Mouse (Mus musculus) spleen, postnatal 36 days (tissue): Measurements from ENCODE around the gene Cyp27b1.

ENCODE experiments used
- DNase-seq, 2 experiments: peaks; one replicate each; pipeline ENCODE4 v3.0.0; 2022; ENCODE audit warnings: low spot score in 2 of 2, mixed read lengths in 1 of 2

The Cyp27b1 gene

DNA sequence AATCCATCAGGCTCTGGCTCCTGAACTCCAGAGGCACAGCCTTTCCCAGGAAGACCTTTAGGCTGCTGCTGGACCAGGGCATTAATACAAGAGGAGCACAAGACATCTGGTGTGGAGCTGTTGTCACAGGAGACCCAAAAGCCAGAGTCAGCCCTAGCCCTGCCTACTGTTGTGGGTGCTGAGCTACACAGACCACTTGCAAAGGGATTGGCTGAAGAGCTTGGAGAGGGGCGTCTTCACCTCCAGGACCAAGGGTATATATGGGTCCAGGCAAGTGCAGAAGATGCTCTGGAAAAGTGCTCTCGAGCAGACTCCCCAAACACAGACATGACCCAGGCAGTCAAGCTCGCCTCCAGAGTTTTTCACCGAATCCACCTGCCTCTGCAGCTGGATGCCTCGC lies at the start of gene Cyp27b1:
Gene Cyp27b1, plus strand, starts transcription at position 297 of the 400 bp plus-strand sequence.
- DNase-seq, result no peak

DNA sequence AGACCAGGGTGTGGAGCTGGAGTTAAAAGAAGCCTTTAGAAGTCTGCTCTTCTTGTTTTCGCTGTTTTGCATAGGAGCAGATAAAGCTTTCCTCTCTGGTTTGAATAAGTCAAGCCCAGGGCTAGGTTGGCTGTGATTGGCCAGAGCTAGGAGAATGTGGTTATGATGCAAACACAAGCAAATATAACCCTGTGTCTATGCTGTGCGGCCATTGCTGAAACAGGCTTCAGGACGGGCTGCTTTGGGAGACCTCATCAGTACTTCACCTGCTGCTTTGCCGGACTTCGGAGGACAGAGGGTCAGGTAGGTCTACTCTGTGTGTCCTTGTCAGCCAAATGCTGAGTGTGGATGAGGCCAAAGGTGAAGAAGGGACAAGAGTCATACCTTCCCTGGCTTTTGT lies 47.5 kb upstream of the Cyp27b1 start, which contains the start of gene Avil:
Gene Avil, plus strand, starts transcription at position 181 of the 400 bp plus-strand sequence.
- DNase-seq, result no peak

DNA sequence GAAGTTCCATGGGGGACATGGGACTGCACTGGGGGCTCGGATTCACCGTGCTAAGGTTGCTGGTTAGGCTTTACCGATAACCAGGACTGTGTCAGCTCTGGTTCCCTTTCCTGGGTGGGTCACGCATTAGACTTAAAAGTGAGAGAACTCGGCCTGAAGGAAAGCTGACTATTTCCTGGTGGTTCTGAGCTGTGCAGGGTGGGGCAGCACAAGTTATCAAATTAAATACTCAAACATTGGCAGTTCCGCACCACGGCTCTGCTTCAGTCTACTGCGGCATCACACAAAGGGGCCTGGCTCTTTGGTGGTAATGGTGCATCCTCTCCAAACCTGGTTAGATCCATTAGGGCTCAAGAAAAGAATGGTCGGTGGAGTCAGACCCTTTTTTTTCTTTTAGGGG lies 46.8 kb upstream of the Cyp27b1 start:
- no peak for DNase-seq

DNA sequence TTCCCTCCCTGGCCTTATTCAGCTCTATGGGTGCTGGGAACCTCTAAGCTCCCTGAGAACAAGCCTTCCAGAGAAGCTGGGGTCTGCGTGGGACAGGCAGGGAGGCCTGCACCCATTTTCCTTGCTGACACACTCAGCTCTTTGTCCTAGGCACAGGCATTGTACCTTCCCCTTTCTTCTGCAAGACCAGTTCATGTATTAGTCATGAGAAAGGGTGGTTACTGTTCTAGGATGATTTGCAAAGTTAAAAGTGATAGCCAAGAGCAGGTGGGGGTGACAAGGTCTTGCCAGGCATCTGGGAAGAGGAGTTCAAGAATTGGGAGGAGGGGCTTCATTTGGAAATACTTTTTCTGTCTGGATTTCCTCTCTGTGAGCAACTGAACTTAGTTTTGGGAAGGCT lies 46.0 kb upstream of the Cyp27b1 start:
- DNase-seq, result no peak

DNA sequence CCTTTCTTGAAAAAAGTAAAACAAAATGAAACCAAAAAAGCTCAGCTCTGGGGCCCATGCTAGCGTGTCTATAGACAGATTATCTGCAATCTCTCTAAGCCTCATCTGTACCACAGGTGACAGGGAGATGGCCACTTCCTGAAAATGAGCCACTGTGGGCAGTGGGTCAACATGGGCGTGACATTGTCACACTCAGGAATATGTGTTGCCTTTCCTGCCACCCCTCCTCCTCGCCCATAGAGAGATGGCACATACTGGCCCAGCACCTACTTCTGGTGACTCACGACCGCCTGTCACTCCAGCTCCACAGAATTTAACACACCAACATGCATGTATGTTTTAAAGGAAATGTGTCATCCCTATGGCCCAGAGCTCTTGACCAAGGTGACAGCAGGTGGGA lies 45.3 kb upstream of the Cyp27b1 start:
- no peak for DNase-seq

- DNase-seq, result no peak
Measured at GRCm38 (mm10) chr10:127003334-127003733, 44.7 kb upstream of the Cyp27b1 start.

DNA sequence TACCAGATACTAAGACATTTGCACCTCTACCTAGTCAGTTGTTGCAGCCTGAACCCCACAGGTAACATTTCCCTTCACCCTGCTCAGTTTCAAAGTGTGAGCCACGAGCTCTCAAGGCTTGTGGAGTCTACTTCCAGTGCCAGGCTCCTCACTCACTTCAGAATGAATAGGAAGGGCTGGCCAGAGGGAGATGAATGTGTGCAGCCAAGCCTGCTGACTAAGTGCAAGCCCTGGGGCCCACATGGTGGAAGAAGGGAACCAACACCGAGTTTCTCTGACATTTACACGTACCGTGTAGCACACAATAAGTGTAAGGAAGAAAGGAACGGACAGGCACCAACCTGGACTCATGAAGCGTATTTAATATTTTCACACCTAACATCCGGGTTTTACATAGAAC lies 44.2 kb upstream of the Cyp27b1 start:
- no peak for DNase-seq

DNA sequence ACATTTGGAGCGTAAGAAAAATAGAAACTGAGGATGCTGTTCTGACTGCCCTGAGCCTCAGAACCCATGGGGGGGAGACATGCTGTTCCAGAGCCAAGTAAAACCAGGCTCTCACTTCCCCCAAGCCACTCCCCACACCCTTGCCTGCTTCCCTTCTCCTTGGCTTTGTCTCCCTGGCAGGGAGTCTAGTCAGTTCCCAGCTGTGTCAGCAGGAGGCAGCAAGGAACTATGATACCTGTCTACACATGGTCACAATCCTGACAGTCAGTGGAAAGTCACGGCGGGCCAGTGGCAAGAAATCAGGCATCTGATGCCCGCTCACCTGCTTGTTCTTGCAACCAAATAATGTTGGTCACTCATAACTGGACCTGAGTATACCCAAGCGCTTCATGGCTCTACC lies 31.6 kb upstream of the Cyp27b1 start:
- DNase-seq, result no peak

DNA sequence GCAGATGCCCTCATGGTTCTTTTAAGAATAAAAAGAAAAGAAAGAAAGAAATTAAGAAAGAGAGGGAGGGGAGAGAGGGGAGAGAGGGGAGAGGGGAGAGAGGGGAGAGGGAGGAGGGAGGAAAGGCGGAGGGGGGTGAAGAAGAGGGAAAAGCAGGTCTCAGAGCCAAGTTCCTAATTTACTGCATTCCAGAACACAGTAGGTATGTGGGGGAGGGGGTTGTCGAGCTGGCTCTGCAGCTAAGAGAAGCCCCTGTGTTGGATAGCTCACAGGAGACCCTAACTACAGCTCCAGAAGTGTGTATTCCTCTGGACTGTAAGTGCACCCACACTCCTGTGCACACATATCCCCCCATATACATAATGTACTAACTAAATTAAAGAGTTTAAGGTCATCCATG lies 31.0 kb upstream of the Cyp27b1 start:
- DNase-seq, result no peak

DNA sequence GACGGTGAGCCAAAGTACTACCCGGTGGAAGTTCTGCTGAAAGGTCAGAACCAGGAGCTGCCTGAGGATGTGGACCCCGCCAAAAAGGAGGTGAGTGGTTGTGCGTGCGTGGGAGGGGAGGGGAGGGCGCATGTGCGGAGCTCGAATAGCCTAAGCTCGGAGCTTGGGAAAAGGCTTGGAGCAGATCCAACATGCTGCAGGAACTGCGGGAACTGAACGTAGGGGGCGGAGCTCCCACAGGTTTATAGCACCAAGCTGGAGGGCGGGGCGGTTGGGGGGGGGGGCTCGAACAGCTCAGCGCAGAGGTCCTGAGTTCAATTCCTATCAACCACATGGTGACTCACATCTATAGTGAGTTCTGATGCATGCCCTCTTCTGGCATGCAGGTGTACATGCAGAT lies 29.6 kb upstream of the Cyp27b1 start:
- no peak for DNase-seq

DNA sequence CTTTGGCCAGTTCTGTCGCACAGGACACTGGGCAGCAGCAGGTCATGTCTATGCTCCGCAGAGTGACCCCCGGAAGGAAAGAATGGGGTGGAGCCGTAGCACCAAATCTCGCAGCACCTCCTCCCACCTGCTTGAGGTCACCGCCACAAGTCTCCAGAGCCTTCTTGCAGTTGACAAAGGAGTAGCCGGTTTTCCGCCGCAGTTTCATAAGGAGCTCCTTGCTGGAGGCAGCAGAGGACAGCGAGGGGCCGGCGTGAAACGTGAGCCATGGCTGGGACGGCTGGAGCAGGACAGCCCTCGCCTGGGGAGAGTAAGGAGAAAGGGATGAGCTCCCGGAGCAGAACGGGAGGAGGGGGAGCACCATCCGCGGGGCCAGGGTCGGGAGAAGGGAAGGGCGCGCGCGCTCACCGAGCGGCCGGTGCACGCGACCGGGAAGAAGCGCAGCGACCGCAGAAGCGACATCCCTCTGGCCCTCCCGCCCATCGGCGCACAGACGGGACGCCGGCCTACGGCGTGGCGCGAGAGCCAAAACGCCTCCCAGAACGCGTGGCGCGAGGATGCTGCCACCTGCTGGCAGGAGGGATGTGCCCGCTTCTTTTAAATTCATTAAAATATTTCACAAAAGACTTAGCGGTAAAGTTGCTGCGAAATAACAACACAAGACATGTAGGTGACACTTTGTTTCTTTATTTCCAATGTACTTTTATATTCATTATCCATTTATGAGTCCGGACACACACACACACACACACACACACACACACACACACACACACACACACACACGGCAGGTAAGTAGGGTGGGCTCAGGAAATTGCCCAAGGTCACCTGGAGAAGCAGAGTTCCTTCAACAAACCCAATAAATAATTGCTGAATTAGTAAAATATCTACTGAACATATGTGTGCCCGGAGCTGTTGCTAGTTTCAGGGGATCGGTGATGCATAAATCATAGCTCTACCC lies 17.4 kb upstream of the Cyp27b1 start, which contains the start of gene Tsfm:
Gene Tsfm, minus strand, starts transcription at position 505 of the 961 bp plus-strand sequence.
- peak; percentile 86 to 90 for DNase-seq

DNA sequence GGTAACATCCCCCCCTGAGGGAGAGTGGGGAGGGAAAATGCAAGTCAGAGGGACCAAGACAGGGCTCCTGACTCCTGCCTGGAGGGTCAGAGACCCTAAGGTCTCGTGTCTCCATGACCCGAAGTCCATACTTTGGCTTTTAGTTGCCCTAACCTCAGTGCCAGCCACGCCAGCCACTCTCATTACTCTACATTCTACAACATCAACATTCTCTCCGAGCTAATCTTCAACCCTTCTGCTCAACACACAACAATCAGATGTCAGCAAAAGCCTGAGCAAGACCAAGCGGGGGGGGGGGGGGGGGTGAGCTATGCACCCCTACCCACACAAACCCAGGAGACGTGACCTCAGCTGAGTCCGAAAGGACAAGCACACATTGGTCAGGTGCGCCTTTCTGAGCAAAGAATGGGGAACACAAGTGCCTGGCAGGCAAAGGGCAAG lies 14.7 kb upstream of the Cyp27b1 start:
- no peak for DNase-seq

GRCm38 (mm10) chr10:127036273-127036672 lies 11.8 kb upstream of the Cyp27b1 start:
- no peak for DNase-seq

DNA sequence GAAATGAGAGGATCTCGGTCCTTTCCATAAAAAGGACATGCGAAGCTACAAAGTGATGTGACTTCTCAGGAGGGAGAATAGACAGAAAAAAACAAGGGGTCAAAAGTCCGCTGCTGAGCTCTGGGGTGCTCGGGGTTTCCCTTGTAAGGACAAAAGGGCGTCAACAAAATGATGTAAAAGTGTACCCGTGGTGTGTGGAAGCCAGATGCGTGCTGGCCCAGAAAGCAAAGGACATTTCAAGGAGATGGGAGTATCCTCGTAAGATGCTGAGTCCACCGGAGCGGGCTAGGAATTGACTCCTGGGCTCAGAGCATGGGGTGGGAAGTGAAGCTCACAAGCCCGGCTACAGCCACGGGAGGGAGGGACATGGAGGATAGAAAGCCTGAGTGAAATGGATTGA lies 10.4 kb upstream of the Cyp27b1 start:
- no peak for DNase-seq

DNA sequence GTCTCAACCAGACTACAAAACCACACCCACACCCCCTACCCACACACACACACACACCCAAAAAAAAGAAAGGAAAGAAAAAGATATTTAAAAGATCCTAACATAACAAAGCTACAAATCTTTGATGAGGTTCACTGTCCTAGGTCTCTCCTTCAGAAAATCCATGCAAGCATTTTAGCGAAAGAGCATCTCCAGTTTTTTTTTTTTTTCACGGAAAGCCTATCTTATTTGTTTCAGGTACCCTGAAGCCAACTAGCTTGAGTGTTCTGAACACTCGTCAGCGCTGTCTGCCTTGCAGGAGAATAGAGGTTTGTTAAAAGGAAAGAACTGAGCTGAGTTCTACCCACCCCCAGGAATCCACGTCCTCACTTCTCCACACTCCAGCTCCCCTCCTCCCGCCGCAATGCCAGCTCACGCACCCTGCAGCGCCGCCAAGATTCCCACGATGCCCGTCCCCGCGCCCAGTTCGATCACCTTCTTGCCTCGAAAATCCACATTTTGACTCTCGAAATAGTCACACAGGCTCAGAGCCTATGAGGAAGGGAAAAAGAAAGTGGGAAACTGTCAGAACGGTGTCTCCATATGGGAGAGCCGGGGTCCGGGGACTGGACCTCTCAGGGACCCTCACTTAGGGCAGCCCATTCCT lies 7.4 kb upstream of the Cyp27b1 start:
- no peak for DNase-seq

- DNase-seq, result no peak
Measured at GRCm38 (mm10) chr10:127041274-127041766, 6.7 kb upstream of the Cyp27b1 start, which contains the start of the genes Mettl1 and Eef1akmt3. Gene Mettl1 (plus strand): TSS chr10:127041414. Gene Eef1akmt3 (minus strand): TSS chr10:127041513.

DNA sequence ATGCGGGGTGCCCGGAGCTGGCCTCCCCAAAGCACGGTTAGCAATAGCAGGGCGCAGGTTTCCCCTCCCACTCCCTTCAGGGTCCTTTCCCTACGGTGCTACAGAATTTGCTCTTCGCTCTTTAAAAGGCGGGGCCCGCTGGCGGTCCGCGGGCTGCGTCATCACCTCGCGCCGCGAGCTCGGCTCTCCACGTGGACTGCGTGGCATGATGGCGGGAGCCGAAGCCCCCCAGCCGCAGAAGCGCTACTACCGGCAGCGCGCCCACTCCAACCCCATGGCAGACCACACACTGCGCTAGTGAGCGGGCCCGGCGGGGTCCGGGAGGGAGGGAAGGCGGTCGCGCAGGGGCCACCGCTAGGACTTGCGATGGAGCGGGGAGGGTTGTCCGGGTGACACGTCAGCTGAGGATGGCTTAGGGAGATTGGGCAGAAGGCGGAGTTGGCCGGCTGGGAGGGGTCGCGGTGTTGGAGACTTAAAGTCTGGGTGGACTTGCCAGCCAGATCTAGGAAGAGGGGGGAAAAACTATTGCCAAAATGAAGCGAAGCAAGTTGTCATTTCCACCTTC lies 6.2 kb upstream of the Cyp27b1 start:
- DNase-seq, result peak; percentile 73 to 74

DNA sequence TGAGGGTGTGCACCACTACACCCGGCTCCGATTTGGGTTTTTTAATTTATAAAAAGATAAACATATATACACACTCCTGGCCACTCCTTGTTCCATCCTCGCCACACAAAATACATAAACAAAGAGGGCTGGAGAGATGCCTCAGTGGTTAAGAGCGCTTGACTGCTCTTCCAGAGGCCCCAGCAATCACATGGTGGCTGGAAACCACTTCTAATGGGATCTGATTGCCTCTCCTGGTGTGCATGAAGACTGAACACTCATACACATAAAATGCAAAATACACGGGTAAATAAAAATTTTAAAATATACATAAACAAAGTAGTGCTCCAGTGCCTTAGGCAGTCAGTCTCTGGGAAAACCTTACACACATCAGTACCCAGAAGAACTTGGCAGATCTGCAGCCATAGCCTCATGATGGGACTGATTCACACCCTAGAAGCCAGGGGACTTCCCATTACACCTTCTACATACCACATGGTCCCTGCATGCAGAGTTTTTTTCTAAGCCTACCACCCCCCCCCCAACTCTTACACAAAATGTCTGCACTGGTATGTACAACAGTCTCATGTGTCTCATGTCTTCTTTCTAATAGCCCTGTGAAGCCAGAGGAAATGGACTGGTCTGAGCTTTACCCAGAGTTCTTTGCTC lies 5.5 kb upstream of the Cyp27b1 start:
- DNase-seq, result no peak

- DNase-seq, result no peak
Measured at GRCm38 (mm10) chr10:127043187-127043586, 4.9 kb upstream of the Cyp27b1 start.

- no peak for DNase-seq
Measured at GRCm38 (mm10) chr10:127048608-127049394, 751 bp downstream of the Cyp27b1 start.
